Mouse (Mus musculus) liver, adult 2 months (tissue): ENCODE results near the gene Olfr591. TPM values are rescaled to one million over a fixed set of nuclear protein-coding genes. Genes with fewer than 3 reads are reported as not detected.
"Not testable (repeated sequence)": the region's sequence is repeated elsewhere in the genome, so short reads cannot be mapped to it uniquely, and the experiment has no call there.

Source experiments
- DNase-seq: peaks from one replicate; pipeline ENCODE4 v3.0.0-alpha.2; 2011; ENCODE audit warnings: low read depth, low spot score; ENCODE audit errors: extremely low read depth
- H3K27ac ChIP-seq: fragments of 200-500 bp; replicated peaks from 2 replicates; pipeline ENCODE4 v1.5.1; 2012; ENCODE audit warnings: low read depth, mild to moderate bottlenecking, control low read depth, inconsistent platforms, low read length; ENCODE audit not compliant: insufficient read depth
- H3K27me3 ChIP-seq: fragments of 200-500 bp; 2 replicates; pipeline ENCODE4 v1.6.1; 2012; ENCODE audit warnings: mild to moderate bottlenecking, moderate library complexity, low read length, inconsistent platforms; ENCODE audit not compliant: control insufficient read depth, insufficient read depth
- H3K36me3 ChIP-seq: fragments of 200-500 bp; 2 replicates; pipeline ENCODE4 v1.6.1; 2012; ENCODE audit warnings: low read length, inconsistent platforms; ENCODE audit not compliant: control insufficient read depth, insufficient read depth
- H3K4me1 ChIP-seq: fragments of 200-500 bp; 2 replicates; pipeline ENCODE4 v1.6.1; 2011; ENCODE audit warnings: low read length; ENCODE audit not compliant: control insufficient read depth, insufficient read depth
- H3K4me3 ChIP-seq: fragments of 200-500 bp; 2 replicates; pipeline ENCODE4 v1.5.1; 2011; ENCODE audit warnings: low read depth, mild to moderate bottlenecking, control low read depth, low read length, moderate library complexity; ENCODE audit not compliant: insufficient read depth
- H3K79me2 ChIP-seq: fragments of 200-500 bp; 2 replicates; pipeline ENCODE4 v1.6.1; 2012; ENCODE audit warnings: inconsistent platforms, mild to moderate bottlenecking, low read length, moderate library complexity; ENCODE audit not compliant: control insufficient read depth, insufficient read depth
- H3K9ac ChIP-seq: fragments of 200-500 bp; 2 replicates; pipeline ENCODE4 v1.6.1; 2012; ENCODE audit warnings: low read depth, mild to moderate bottlenecking, control low read depth, inconsistent platforms, low read length
- CTCF ChIP-seq: fragments of 200-500 bp; IDR thresholded peaks from 2 replicates; pipeline ENCODE4 v1.5.1; 2011; ENCODE audit warnings: low read depth, low read length, control low read depth
- POLR2A ChIP-seq: fragments of 200-500 bp; IDR thresholded peaks from 2 replicates; pipeline ENCODE4 v1.6.1; 2011; ENCODE audit warnings: low read length, control low read depth; ENCODE audit not compliant: insufficient read depth; ENCODE audit errors: extremely low read depth
- WGBS: fragments of 180-500 bp; shearing (Covaris S2); methylation state at CpG from one replicate; pipeline ENCODE4 v1.1.7; 2018; 5-methylcytosine and 5-hydroxymethylcytosine counted together
- polyA plus RNA-seq: library from polyadenylated mRNA; depleted of rRNA; stranded (reverse); fragments of >200 nt; gene quantifications from 2 replicates; pipeline ENCODE4 v1.2.3, GENCODE M21; 2012; rRNA removed
- total RNA-seq: library from RNA; depleted of rRNA; stranded (reverse); fragments of >200 nt; gene quantifications from 2 replicates; pipeline ENCODE4 v1.2.3, GENCODE M21; 2014; rRNA removed

The Olfr591 gene
- not detected in 2 replicates for total RNA-seq
- not detected in 2 replicates for polyA plus RNA-seq

DNA sequence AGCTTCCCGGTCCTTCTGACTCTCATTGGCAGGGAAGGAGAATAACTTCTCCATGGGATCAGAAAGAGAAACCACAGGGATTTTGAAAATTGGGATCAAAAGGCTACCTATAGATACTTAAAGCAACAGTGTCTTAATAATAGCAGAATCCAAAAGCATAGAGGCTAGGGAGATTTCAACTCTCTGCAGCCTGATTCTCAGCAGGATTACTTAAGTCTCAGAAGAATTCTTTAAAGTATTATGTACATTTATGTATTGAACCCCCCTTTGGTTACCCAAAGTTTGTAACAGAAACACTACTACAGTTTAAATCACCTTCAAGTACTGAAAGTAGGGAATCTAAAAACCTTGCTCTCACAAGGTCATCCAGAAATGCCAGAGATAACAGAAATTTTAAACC is at the start of gene Olfr591:
Gene Olfr591, minus strand, starts transcription at position 101 of the 400 bp plus-strand sequence.
- Histone ChIP-seq H3K4me1 (no peaks in the 10 kb centered on the region), H3K4me3 (no peak within 1 kb of the TSS), H3K27ac (no peak within 1 kb of the TSS), H3K79me2 (no peaks in the 10 kb centered on the region), H3K9ac (no peak within 1 kb of the TSS), H3K27me3 (no peaks in the 10 kb centered on the region), H3K36me3 (no peaks in the 10 kb centered on the region)
- no peak for DNase-seq
- WGBS: 74% methylated on average over 1 of the region's 1 CpGs
- no peak for TF ChIP-seq POLR2A
- no peak for TF ChIP-seq CTCF

DNA sequence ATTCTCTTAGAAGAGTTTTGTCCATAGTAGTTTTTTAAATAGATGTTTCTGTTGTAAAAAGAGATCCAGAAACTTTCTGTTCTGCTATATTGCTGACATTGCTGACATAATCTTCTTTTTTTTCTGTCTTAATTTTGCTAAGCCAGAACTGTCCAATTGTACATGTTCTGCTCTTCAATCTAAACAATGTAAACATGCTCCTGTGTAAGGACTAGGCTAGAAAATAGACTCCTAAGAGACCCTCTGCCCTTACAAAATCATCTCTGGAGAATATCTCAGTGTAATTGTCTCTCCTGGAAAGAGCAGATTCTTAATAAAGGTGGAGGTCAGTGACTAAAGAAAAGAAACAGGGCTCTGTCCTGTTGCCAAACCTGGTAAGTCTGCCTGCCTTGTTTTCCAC is 38.6 kb upstream of the Olfr591 start, which contains the start of gene Olfr594:
Gene Olfr594, plus strand, starts transcription at position 301 of the 400 bp plus-strand sequence.
- no peak for TF ChIP-seq CTCF
- no peak for TF ChIP-seq POLR2A
- DNase-seq: no peak

DNA sequence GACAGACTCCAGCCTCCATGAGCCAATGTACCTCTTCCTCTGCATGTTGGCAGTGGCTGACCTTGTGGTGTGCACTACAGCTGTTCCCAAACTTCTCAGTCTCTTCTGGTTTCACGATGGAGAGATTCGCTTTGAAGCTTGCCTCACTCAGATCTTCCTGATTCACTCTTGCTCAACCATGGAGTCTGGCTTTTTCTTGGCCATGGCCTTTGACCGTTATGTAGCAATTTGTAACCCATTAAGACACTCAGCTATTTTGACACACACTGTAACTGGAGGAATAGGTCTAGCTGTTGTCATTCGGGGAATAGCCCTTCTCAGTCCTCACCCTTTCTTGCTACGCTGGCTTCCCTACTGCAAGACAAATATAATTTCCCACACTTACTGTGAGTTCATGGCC is 33.9 kb upstream of the Olfr591 start:
- 82% methylated on average over 5 of the region's 5 CpGs for WGBS
- H3K27ac ChIP-seq, H3K9ac ChIP-seq, DNase-seq, H3K4me1 ChIP-seq, H3K27me3 ChIP-seq, H3K36me3 ChIP-seq, H3K79me2 ChIP-seq, H3K4me3 ChIP-seq: not testable (repeated sequence)

More for the DNA sequence above, 38.6 kb upstream of the Olfr591 start, which contains the start of gene Olfr594:
- H3K27ac ChIP-seq: no peak within 1 kb of the TSS
- H3K4me3 ChIP-seq: no peak within 1 kb of the TSS
- H3K4me1 ChIP-seq: no peaks in the 10 kb centered on the region
- no peaks in the 10 kb centered on the region for H3K79me2 ChIP-seq
- no peak within 1 kb of the TSS for H3K9ac ChIP-seq
- H3K27me3 ChIP-seq: no peaks in the 10 kb centered on the region
- no peaks in the 10 kb centered on the region for H3K36me3 ChIP-seq

DNA sequence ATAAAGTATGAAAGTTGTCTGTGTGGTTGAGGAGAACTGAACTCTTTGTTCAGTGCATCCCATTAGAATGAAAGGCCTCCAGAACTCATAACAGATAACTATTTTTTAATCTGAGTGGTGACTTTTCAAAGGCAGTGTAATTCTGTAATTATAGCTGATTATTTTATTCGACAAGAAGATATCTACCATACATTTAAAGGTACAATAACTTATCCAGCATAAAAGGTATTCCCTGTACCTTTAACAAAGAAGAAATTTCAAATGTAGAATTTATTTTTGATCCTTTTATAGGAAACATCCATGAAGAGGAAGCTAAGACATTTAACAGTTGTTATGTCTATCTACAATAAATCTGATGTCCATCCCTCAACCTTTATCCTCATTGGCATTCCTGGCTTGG is 33.4 kb upstream of the Olfr591 start, which contains the start of gene Olfr593:
Gene Olfr593, plus strand, starts transcription at position 301 of the 400 bp plus-strand sequence.
- 61% methylated on average over 1 of the region's 1 CpGs for WGBS

DNA sequence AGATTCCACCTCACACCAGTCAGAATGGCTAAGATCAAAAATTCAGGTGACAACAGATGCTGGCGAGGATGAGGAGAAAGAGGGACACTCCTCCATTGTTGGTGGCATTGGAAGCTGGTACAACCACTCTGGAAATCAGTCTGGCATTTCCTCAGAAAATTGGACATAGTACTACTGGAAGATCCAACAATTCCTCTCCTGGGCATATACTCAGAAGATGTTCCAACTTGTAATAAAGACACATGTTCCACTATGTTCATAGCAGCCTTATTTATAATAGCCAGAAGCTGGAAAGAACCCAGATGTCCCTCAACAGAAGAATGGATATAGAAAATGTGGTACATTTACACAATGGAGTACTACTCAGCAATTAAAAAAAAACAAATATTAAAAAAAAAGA is 6.4 kb upstream of the Olfr591 start, which contains the start of gene Olfr592:
Gene Olfr592, plus strand, starts transcription at position 301 of the 400 bp plus-strand sequence.
- not testable (repeated sequence) for H3K4me3 ChIP-seq, H3K36me3 ChIP-seq, H3K27ac ChIP-seq, H3K9ac ChIP-seq, H3K4me1 ChIP-seq, H3K27me3 ChIP-seq, H3K79me2 ChIP-seq, DNase-seq
- WGBS: 66% methylated on average over 1 of the region's 1 CpGs

More for the DNA sequence above, 33.4 kb upstream of the Olfr591 start, which contains the start of gene Olfr593:
- DNase-seq: no peak
- H3K79me2 ChIP-seq: no peaks in the 10 kb centered on the region
- no peak within 1 kb of the TSS for H3K9ac ChIP-seq
- no peaks in the 10 kb centered on the region for H3K36me3 ChIP-seq
- no peaks in the 10 kb centered on the region for H3K27me3 ChIP-seq
- H3K4me3 ChIP-seq: no peak within 1 kb of the TSS
- no peak within 1 kb of the TSS for H3K27ac ChIP-seq
- no peak for TF ChIP-seq POLR2A
- no peak for TF ChIP-seq CTCF
- no peaks in the 10 kb centered on the region for H3K4me1 ChIP-seq

- Histone ChIP-seq H3K36me3 (no peaks in the 10 kb centered on the region), H3K9ac (no peak overlapping the region), H3K27ac (no peak overlapping the region), H3K27me3 (no peaks in the 10 kb centered on the region), H3K79me2 (no peaks in the 10 kb centered on the region), H3K4me1 (no peaks in the 10 kb centered on the region), H3K4me3 (no peak overlapping the region)
- 67% methylated on average over 5 of the region's 5 CpGs for WGBS
- TF ChIP-seq CTCF (no peak), POLR2A (no peak)
- no peak for DNase-seq
These were observed 8.4 kb downstream of the Olfr591 start for GRCm38 (mm10) chr7:103169697-103170096.
